Mouse (Mus musculus): Measurements from ENCODE around the gene Nfil3.

- TF ChIP-seq CTCF (IDR thresholded peaks at IDR 0.05; ENCODE audit: control insufficient read depth, insufficient read depth, insufficient replicate concordance, low read depth, low read length) (no peak), POLR2A (IDR thresholded peaks at IDR 0.05; ENCODE audit: control insufficient read depth, low read depth, low read length) (no peak)
Observed at GRCm38 (mm10) chr13:52949211-52949610, 31.7 kb downstream of the Nfil3 start.

Measured in testis, adult 2 months (tissue).